Mouse (Mus musculus): ENCODE measurements around the gene Glrp1.
A peak's percentile ranks its signal among the peaks of the same experiment; 100 is the strongest.

The Glrp1 gene

DNA sequence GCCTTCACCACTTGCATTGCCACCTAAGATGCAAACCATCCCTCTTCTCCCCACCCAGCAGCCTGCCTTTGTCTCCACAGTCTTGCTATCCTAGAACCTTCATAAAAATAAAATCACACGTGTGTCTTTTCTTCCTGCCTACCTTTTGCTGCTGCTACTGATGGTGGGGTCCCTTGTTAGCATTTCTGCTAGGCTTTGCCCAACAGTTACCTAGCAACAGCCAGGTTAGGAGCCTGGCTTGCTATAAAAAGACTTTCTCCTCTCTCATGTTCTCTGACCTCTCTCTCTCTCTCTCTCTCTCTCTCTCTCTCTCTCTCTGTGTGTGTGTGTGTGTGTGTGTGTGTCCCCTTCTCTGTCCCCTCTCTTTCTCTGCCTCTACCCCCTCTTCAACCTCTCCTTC is 48.8 kb downstream of the Glrp1 start:
- DNase-seq (ENCODE audit: low spot score): no peak

DNA sequence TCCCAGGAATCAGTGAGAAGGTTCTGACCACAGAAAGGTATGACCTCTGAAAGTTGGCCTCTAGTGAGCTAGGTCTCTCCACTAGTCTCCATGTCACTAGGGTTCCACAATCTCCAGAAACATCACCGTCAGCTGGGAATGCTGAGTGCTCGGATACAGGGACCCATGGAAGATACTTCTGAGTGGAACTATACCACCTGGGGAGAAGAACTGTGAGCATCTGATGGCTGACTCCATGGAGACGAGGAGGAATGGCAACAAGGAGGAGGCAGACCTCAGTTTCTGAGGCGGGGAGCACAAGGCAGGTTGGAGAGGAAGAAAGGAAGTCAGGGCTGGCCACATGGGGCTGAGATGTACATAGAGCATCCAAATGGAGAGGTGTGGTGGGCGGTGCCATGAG is 50.2 kb downstream of the Glrp1 start:
- no peak for DNase-seq (ENCODE audit: low spot score)

DNA sequence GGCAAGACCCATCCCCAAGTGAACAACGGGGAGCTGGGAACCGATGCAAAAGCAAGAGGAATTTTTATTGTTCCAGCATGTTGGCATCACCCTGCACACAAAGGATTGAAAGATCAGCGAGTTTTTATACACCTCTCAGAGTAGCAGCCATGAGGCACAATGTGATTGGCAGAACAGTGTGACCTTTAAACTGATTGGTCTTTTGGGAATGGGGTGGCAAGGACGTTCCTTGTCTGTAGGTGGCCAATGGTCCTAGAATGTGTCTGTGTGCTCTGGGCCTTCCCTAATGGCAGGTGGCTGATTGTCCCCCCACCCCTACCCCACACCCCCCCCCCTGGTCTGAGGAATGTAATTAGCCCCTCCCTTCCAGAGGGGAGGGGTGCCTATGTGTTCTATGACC is 50.7 kb downstream of the Glrp1 start:
- DNase-seq (ENCODE audit: low spot score): no peak

DNA sequence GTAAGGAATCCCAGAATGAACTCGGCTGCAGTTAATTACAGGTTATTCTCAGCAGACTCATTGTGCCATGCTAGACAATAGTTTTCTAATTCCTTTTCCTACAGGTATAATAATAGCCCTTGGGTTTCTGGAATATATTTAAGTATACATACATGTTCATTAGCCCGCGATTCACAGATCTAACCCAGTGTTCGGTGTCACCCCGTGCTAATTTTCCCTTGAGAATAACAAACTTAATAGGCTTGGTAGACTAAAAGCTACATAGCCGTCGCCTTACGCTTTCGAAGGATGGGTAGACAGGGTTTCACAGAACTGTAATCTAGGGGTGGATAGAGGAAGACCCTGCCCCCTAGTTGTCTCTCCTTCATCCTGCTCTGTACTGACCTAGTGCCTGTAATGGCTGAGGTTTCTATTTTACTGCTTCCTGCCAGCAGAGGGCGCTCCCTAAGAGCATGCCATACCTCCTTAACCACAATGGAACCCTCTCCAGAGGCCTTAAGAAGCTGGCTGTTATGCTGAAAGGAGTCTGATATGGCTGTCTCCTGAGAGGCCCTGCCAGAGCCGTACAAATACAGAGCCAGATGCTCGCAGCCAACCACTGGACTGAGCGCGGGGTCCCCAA is 53.3 kb downstream of the Glrp1 start:
- peak; percentile 59 for DNase-seq (ENCODE audit: low spot score)

DNA sequence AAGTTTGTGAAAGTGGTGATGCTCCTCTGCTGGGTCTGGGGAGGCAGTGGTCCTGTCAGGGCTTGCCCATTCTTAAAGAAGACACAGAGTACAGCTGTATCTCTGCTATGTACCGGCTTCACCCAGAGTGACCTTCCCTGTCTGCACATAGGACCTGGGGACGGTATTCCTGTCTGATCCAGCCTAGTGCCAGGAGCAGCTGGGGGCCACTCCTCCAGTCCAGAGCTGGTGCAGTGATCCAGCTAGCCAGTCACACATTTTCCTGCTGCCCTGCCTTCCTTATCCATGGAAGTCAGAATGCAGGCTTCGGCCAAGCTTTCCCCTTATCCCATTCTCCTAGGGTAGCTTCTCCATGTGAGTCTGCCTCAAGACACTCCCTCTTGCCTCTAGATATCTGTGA is 54.1 kb downstream of the Glrp1 start:
- DNase-seq (ENCODE audit: low spot score): no peak

DNA sequence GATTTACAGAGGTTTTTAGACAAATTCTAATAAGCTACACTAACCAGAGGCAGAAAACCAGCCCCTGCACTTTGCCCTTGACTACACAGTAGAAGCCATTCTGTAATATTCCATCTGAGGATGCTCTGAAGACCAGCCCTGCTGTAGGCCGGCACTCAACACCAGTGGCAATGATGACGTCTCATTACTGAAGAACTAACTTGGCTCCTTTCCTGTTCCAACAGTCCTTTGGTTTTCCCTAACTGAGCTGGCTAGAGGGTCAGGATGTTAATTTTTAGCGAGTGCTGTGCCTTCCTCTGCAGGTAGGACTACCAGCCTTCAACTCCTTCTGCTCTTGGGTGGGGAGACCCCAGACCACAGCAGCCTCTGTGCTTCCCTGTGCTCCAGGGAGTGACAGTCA is 55.2 kb downstream of the Glrp1 start:
- DNase-seq (ENCODE audit: low spot score): no peak

DNA sequence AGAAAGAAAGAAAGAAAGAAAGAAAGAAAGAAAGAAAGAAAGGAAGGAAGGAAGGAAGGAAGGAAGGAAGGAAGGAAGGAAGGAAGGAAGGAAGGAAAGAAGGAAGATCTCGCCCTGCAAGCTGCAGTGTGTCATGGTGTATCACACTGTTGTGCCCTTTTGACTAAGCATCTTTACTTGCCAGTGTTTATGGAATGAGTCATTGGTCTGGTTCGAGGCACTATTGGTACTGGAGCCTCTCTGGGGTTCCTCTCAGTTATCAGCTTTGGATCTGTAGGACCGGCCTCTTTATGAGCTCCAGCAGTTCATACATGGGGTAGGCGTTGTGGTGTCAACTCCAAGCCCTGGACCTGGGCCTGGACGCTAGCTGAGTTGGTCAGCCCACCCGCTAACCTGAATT is 57.7 kb downstream of the Glrp1 start:
- DNase-seq (ENCODE audit: low spot score): no peak

DNA sequence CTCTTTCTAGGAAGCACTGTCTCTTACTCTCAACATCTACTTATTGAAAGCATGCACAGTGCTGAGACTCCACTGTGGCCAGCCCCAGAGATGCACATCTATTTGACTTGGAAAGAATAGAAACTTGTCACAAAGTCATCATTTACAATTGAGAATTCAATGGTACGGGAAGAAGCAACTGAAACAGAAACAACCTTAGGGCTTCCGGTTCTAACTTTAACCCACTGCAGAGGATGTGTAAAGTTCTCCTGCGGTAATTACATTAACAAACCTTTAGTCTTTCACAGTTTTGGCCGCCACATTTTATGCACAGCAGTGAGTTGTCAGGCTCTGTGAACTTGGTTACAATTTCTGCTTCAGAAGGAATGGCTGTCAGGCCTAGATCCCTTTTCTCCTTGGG is 59.2 kb downstream of the Glrp1 start:
- no peak for DNase-seq (ENCODE audit: low spot score)

All from urinary bladder, postnatal 25 days (tissue).